Mouse (Mus musculus) E14TG2a.4 (cell line): ENCODE measurements around the gene Hdac9.
A peak's percentile ranks its signal among the peaks of the same experiment; 100 is the strongest.

ENCODE experiments used
- H3K27me3 ChIP-seq: 2 replicates; pipeline ENCODE4 v1.6.1; 2014; ENCODE audit warnings: low read length, control low read depth; ENCODE audit not compliant: insufficient read depth
- H3K36me3 ChIP-seq: 2 replicates; pipeline ENCODE4 v1.6.1; 2014; ENCODE audit warnings: low read length, control low read depth; ENCODE audit not compliant: insufficient read depth
- H3K4me1 ChIP-seq: replicated peaks from 2 replicates; pipeline ENCODE4 v1.6.1; 2014; ENCODE audit warnings: low read depth, low read length, control low read depth
- H3K4me3 ChIP-seq: replicated peaks from 2 replicates; pipeline ENCODE4 v1.5.1; 2014; ENCODE audit warnings: mild to moderate bottlenecking, low read length
- H3K9me3 ChIP-seq: 2 replicates; pipeline ENCODE4 v1.6.1; 2014; ENCODE audit warnings: low read length, control low read depth
- CTCF ChIP-seq: conservative IDR thresholded peaks from 2 replicates; pipeline ENCODE4 v1.5.1; 2014; ENCODE audit warnings: low read length
- NANOG ChIP-seq: IDR thresholded peaks from 2 replicates; pipeline ENCODE4 v1.6.1; 2014; ENCODE audit warnings: borderline replicate concordance, low read length, mixed read lengths
- POU5F1 ChIP-seq: IDR thresholded peaks from 2 replicates; pipeline ENCODE4 v1.6.1; 2014; ENCODE audit warnings: low read length, borderline replicate concordance

Hdac9 gene

GRCm38 (mm10) chr12:34221014-34221413, 695.9 kb downstream of the Hdac9 start:
- H3K4me3 ChIP-seq: no peak overlapping the region
- H3K4me1 ChIP-seq: peaks cover 24% of the 10 kb centered on the region
- H3K9me3 ChIP-seq: no peaks in the 10 kb centered on the region
- no peaks in the 10 kb centered on the region for H3K27me3 ChIP-seq
- no peaks in the 10 kb centered on the region for H3K36me3 ChIP-seq
- TF ChIP-seq NANOG: no peak
- TF ChIP-seq CTCF: no peak
- no peak for TF ChIP-seq POU5F1

- no peaks in the 10 kb centered on the region for H3K9me3 ChIP-seq
- H3K36me3 ChIP-seq: no peaks in the 10 kb centered on the region
- peaks cover 24% of the 10 kb centered on the region for H3K4me1 ChIP-seq
- H3K4me3 ChIP-seq: no peak overlapping the region
- H3K27me3 ChIP-seq: no peaks in the 10 kb centered on the region
- no peak for TF ChIP-seq CTCF
- TF ChIP-seq NANOG: peak; percentile 76; the same call in 1 of the 2 replicates
These were observed 696.6 kb downstream of the Hdac9 start for GRCm38 (mm10) chr12:34220051-34220926.

- Histone ChIP-seq H3K36me3 (no peaks in the 10 kb centered on the region), H3K9me3 (no peaks in the 10 kb centered on the region), H3K4me3 (no peak overlapping the region), H3K27me3 (no peaks in the 10 kb centered on the region), H3K4me1 (peaks cover 24% of the 10 kb centered on the region)
- TF ChIP-seq NANOG: no peak
These were observed 698.3 kb downstream of the Hdac9 start for GRCm38 (mm10) chr12:34218561-34218960.

- H3K27me3 ChIP-seq: no peaks in the 10 kb centered on the region
- no peaks in the 10 kb centered on the region for H3K9me3 ChIP-seq
- no peaks in the 10 kb centered on the region for H3K36me3 ChIP-seq
- no peak for TF ChIP-seq CTCF
- TF ChIP-seq POU5F1: no peak
- no peak for TF ChIP-seq NANOG
- H3K4me1 ChIP-seq: peaks cover 9% of the 10 kb centered on the region
- no peak overlapping the region for H3K4me3 ChIP-seq
These were observed 701.6 kb downstream of the Hdac9 start for GRCm38 (mm10) chr12:34215023-34216020.

- no peaks in the 10 kb centered on the region for H3K27me3 ChIP-seq
- H3K4me1 ChIP-seq: no peaks in the 10 kb centered on the region
- no peaks in the 10 kb centered on the region for H3K9me3 ChIP-seq
- H3K36me3 ChIP-seq: no peaks in the 10 kb centered on the region
- no peak for TF ChIP-seq NANOG
- no peak for TF ChIP-seq CTCF
- TF ChIP-seq POU5F1: no peak
- H3K4me3 ChIP-seq: no peak overlapping the region
These were observed 704.7 kb downstream of the Hdac9 start for GRCm38 (mm10) chr12:34212162-34212561.

GRCm38 (mm10) chr12:34201471-34201870, 715.4 kb downstream of the Hdac9 start:
- H3K4me1 ChIP-seq: no peaks in the 10 kb centered on the region
- no peaks in the 10 kb centered on the region for H3K27me3 ChIP-seq
- no peak for TF ChIP-seq NANOG
- no peak for TF ChIP-seq POU5F1
- no peak for TF ChIP-seq CTCF
- H3K36me3 ChIP-seq: no peaks in the 10 kb centered on the region
- no peak overlapping the region for H3K4me3 ChIP-seq
- no peaks in the 10 kb centered on the region for H3K9me3 ChIP-seq

- Histone ChIP-seq H3K36me3 (no peaks in the 10 kb centered on the region), H3K9me3 (no peaks in the 10 kb centered on the region), H3K4me1 (no peaks in the 10 kb centered on the region), H3K4me3 (no peak overlapping the region), H3K27me3 (no peaks in the 10 kb centered on the region)
- no peak for TF ChIP-seq POU5F1
- no peak for TF ChIP-seq CTCF
- no peak for TF ChIP-seq NANOG
These were observed 716.9 kb downstream of the Hdac9 start for GRCm38 (mm10) chr12:34200030-34200446.

GRCm38 (mm10) chr12:34195155-34195828, 721.6 kb downstream of the Hdac9 start:
- Histone ChIP-seq H3K4me1 (no peaks in the 10 kb centered on the region), H3K4me3 (no peak overlapping the region), H3K36me3 (no peaks in the 10 kb centered on the region), H3K9me3 (no peaks in the 10 kb centered on the region), H3K27me3 (no peaks in the 10 kb centered on the region)
- TF ChIP-seq CTCF (no peak), POU5F1 (no peak), NANOG (no peak)
